Mouse (Mus musculus): ENCODE data around the gene Zfp386. TPM values are rescaled to one million over a fixed set of nuclear protein-coding genes. Genes with fewer than 3 reads are reported as not detected.
"Not testable (repeated sequence)": the region's sequence is repeated elsewhere in the genome, so short reads cannot be mapped to it uniquely, and the experiment has no call there.

Gene Zfp386
- 4.9 and 8.6 TPM in 2 replicates for polyA plus RNA-seq (2011; ENCODE audit: insufficient read depth, insufficient read length, low replicate concordance, missing spikeins)

GRCm38 (mm10) chr12:116047440-116048377 lies at the start of gene Zfp386:
Zfp386 (plus strand) TSS chr12:116047724.
- H3K27ac ChIP-seq (ENCODE audit: control insufficient read depth, insufficient read depth, low read depth, low read length, poor library complexity), result peak within 1 kb of the TSS; percentile 89
- peaks cover 2% of the 10 kb centered on the region; the same call in 1 of the 2 replicates for H3K4me1 ChIP-seq (ENCODE audit: control insufficient read depth, insufficient read depth, low read length)
- TF ChIP-seq CTCF (IDR thresholded peaks at IDR 0.05; ENCODE audit: control insufficient read depth, insufficient read depth, low read length) (no peak), POLR2A (IDR thresholded peaks at IDR 0.05; ENCODE audit: borderline replicate concordance, control insufficient read depth, low read depth, low read length) (peak; percentile 41; the same call in 1 of the 2 replicates)
- H3K4me3 ChIP-seq (replicated peaks; ENCODE audit: control insufficient read depth, low read depth, low read length), result peak within 1 kb of the TSS; percentile 99
- under 1% methylated on average over 55 of the region's 55 CpGs for WGBS

GRCm38 (mm10) chr12:115999784-116000183 lies 47.7 kb upstream of the Zfp386 start:
- H3K4me3 ChIP-seq (replicated peaks; ENCODE audit: control insufficient read depth, low read depth, low read length); H3K27ac ChIP-seq (ENCODE audit: control insufficient read depth, insufficient read depth, low read depth, low read length, poor library complexity); H3K4me1 ChIP-seq (ENCODE audit: control insufficient read depth, insufficient read depth, low read length): not testable (repeated sequence)
- 5% methylated on average over 3 of the region's 3 CpGs for WGBS

DNA sequence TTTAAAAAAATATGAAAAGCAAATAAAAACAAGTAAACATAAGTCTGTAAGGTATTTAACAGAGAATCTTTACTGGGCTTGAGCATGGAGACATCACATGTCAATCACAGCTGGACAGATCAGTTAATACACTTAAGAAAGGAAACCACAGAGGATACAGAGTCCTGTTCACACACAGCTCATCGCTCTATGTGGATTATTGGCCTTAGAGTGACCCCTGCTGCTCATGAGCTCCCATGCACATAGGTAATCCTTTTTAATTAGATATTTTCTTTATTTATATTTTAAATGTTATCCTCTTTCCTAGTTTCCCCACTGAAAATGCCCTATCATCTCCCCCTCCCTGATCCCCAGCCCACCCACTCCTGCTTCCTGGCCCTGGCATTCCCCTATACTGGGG lies 44.6 kb upstream of the Zfp386 start:
- H3K27ac ChIP-seq (ENCODE audit: control insufficient read depth, insufficient read depth, low read depth, low read length, poor library complexity); H3K4me1 ChIP-seq (ENCODE audit: control insufficient read depth, insufficient read depth, low read length); H3K4me3 ChIP-seq (replicated peaks; ENCODE audit: control insufficient read depth, low read depth, low read length): not testable (repeated sequence)
- WGBS, result 23% methylated on average over 1 of the region's 1 CpGs

DNA sequence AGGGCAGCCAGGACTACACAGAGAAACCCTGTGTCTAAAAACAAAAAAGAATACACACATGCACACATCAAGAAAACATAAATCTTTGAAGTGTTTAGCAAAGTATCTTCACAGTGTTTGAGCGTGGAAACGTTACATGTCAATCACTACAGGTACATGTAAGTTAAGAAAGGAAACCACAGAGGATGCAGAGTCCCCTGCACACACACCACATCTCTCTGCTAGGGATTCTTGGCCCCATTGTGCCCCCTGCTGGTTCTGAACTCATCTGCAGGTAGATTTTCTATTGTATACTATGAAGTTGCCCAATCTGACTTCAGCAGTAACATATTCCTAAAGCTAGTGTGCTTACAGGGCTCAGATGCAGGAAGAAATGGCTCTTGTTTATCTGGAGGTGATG lies 36.7 kb upstream of the Zfp386 start:
- H3K27ac ChIP-seq (ENCODE audit: control insufficient read depth, insufficient read depth, low read depth, low read length, poor library complexity), result no peak overlapping the region
- TF ChIP-seq CTCF (IDR thresholded peaks at IDR 0.05; ENCODE audit: control insufficient read depth, insufficient read depth, low read length) (peak; percentile 29; the same call in 1 of the 2 replicates), POLR2A (IDR thresholded peaks at IDR 0.05; ENCODE audit: borderline replicate concordance, control insufficient read depth, low read depth, low read length) (no peak)
- 12% methylated on average over 2 of the region's 2 CpGs for WGBS
- no peaks in the 10 kb centered on the region; the same call in 1 of the 2 replicates for H3K4me1 ChIP-seq (ENCODE audit: control insufficient read depth, insufficient read depth, low read length)
- H3K4me3 ChIP-seq (replicated peaks; ENCODE audit: control insufficient read depth, low read depth, low read length), result no peak overlapping the region

DNA sequence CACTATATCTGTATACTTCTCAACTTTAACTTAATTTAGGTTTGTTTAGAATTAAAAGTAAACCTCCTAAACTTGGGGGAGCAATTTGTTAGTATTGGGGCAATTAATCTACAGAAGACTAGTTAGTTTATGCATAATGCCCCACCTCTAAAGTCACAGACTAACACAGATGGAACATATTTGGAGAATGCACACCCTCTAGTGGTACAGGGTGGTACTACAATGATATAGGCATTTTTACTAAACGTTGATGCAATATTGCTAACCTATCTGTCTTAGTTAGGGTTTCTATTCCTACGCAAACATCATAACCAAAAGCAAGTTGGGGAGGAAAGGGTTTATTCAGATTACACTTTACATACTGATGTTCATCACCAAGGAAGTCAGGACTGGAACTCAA lies 19.4 kb upstream of the Zfp386 start:
- H3K27ac ChIP-seq (ENCODE audit: control insufficient read depth, insufficient read depth, low read depth, low read length, poor library complexity), result no peak overlapping the region
- no peaks in the 10 kb centered on the region for H3K4me1 ChIP-seq (ENCODE audit: control insufficient read depth, insufficient read depth, low read length)
- TF ChIP-seq CTCF (IDR thresholded peaks at IDR 0.05; ENCODE audit: control insufficient read depth, insufficient read depth, low read length), result no peak
- no peak for TF ChIP-seq POLR2A (IDR thresholded peaks at IDR 0.05; ENCODE audit: borderline replicate concordance, control insufficient read depth, low read depth, low read length)
- WGBS, result 30% methylated on average over 2 of the region's 2 CpGs
- H3K4me3 ChIP-seq (replicated peaks; ENCODE audit: control insufficient read depth, low read depth, low read length), result no peak overlapping the region

DNA sequence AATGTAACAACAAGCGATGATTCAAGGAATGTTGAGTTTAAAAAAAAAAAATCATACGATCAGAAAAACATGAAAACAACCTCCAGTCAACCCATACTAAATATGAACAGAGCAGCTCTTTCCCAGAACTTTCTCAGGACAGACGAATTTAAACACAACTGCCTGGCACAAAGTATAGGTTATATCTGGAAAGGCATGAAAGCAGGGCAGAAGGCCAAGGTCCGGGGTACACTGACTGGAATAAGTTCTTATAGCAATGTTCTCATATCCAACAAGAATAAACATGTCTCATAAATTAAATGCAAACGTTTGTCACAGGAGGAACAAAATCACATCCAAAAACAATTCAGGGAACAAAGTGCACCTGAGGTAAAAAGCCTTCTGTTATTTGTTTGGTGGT lies 12.2 kb upstream of the Zfp386 start:
- 70% methylated on average over 5 of the region's 5 CpGs for WGBS
- H3K4me3 ChIP-seq (replicated peaks; ENCODE audit: control insufficient read depth, low read depth, low read length), result no peak overlapping the region
- H3K27ac ChIP-seq (ENCODE audit: control insufficient read depth, insufficient read depth, low read depth, low read length, poor library complexity), result no peak overlapping the region
- no peaks in the 10 kb centered on the region for H3K4me1 ChIP-seq (ENCODE audit: control insufficient read depth, insufficient read depth, low read length)
- TF ChIP-seq CTCF (IDR thresholded peaks at IDR 0.05; ENCODE audit: control insufficient read depth, insufficient read depth, low read length) (no peak), POLR2A (IDR thresholded peaks at IDR 0.05; ENCODE audit: borderline replicate concordance, control insufficient read depth, low read depth, low read length) (no peak)

- TF ChIP-seq CTCF (IDR thresholded peaks at IDR 0.05; ENCODE audit: control insufficient read depth, insufficient read depth, low read length), result no peak
- no peak for TF ChIP-seq POLR2A (IDR thresholded peaks at IDR 0.05; ENCODE audit: borderline replicate concordance, control insufficient read depth, low read depth, low read length)
- 85% methylated on average over 5 of the region's 5 CpGs for WGBS
- no peak overlapping the region for H3K27ac ChIP-seq (ENCODE audit: control insufficient read depth, insufficient read depth, low read depth, low read length, poor library complexity)
- H3K4me3 ChIP-seq (replicated peaks; ENCODE audit: control insufficient read depth, low read depth, low read length), result no peak overlapping the region
- H3K4me1 ChIP-seq (ENCODE audit: control insufficient read depth, insufficient read depth, low read length), result peaks cover 2% of the 10 kb centered on the region; the same call in 1 of the 2 replicates
Observed at GRCm38 (mm10) chr12:116044785-116045184, 2.7 kb upstream of the Zfp386 start.

DNA sequence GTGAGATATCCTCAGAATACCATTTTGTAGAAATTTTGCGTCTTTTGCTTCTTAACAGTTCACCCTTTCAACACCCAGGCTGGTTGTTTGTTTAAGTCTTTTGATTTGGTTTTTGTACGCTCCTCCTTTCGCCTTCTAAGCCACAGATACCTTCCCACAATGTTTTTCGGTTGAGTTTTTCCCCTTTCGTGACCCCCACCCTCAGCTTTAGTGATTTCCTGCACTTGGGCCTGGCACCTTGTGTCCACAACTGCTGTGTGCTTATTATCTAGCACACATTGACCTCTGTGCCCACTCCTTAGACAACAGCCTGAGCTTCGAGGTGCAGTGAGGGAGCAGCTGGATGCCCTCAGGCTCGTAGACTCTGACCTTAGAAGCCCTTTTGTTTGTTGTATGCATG lies 1.2 kb downstream of the Zfp386 start:
- 55% methylated on average over 7 of the region's 7 CpGs for WGBS
- TF ChIP-seq POLR2A (IDR thresholded peaks at IDR 0.05; ENCODE audit: borderline replicate concordance, control insufficient read depth, low read depth, low read length) (no peak), CTCF (IDR thresholded peaks at IDR 0.05; ENCODE audit: control insufficient read depth, insufficient read depth, low read length) (no peak)
- no peak overlapping the region for H3K4me3 ChIP-seq (replicated peaks; ENCODE audit: control insufficient read depth, low read depth, low read length)
- no peak overlapping the region for H3K27ac ChIP-seq (ENCODE audit: control insufficient read depth, insufficient read depth, low read depth, low read length, poor library complexity)
- H3K4me1 ChIP-seq (ENCODE audit: control insufficient read depth, insufficient read depth, low read length), result peaks cover 2% of the 10 kb centered on the region; the same call in 1 of the 2 replicates
